Mouse (Mus musculus): Measurements from ENCODE around the gene Evc. TPM values are rescaled to one million over a fixed set of nuclear protein-coding genes. Genes with fewer than 3 reads are reported as not detected.

Gene Evc
- polyA plus RNA-seq, 1 experiment from 2014 or later = 9.5 TPM

GRCm38 (mm10) chr5:37242360-37243168, 94.1 kb downstream of the Evc start:
- DNase-seq (ENCODE audit: low spot score) (peak; percentile 39), ATAC-seq (ENCODE audit: low FRiP score) (no peak)
- Histone ChIP-seq H3K9me3 (ENCODE audit: control insufficient read depth, low read length) (no peaks in the 10 kb centered on the region), H3K9ac (ENCODE audit: low read depth, low read length) (peak overlapping the region; percentile 70), H3K36me3 (ENCODE audit: control insufficient read depth, insufficient read depth, low read length) (no peaks in the 10 kb centered on the region), H3K4me2 (replicated peaks; ENCODE audit: low read depth, low read length) (peak overlapping the region; percentile 80), H3K4me3 (ENCODE audit: low read depth, low read length) (peak overlapping the region; percentile 52), H3K4me1 (replicated peaks; ENCODE audit: control insufficient read depth, insufficient read depth, low read length) (peaks cover 4% of the 10 kb centered on the region; the same call in 1 of the 2 replicates), H3K27ac (ENCODE audit: low read depth, low read length) (peak overlapping the region; percentile 73), H3K27me3 (ENCODE audit: control insufficient read depth, insufficient read depth, low read length) (peaks cover 35% of the 10 kb centered on the region)
- WGBS = 10% methylated on average over 44 of the region's 44 CpGs

- H3K4me2 ChIP-seq (replicated peaks; ENCODE audit: low read depth, low read length) = peak within 1 kb of the TSS; percentile 80
- ATAC-seq (ENCODE audit: low FRiP score) (peak; percentile 77), DNase-seq (ENCODE audit: low spot score) (peak; percentile 94)
- peaks cover 35% of the 10 kb centered on the region for H3K27me3 ChIP-seq (ENCODE audit: control insufficient read depth, insufficient read depth, low read length)
- H3K36me3 ChIP-seq (ENCODE audit: control insufficient read depth, insufficient read depth, low read length) = no peaks in the 10 kb centered on the region
- H3K9me3 ChIP-seq (ENCODE audit: control insufficient read depth, low read length) = no peaks in the 10 kb centered on the region
- H3K4me3 ChIP-seq (ENCODE audit: low read depth, low read length) = peak within 1 kb of the TSS; percentile 52
- peak within 1 kb of the TSS; percentile 73 for H3K27ac ChIP-seq (ENCODE audit: low read depth, low read length)
- peaks cover 3% of the 10 kb centered on the region; the same call in 1 of the 2 replicates for H3K4me1 ChIP-seq (replicated peaks; ENCODE audit: control insufficient read depth, insufficient read depth, low read length)
- H3K9ac ChIP-seq (ENCODE audit: low read depth, low read length) = peak within 1 kb of the TSS; percentile 70
- 2% methylated on average over 39 of the region's 56 CpGs for WGBS
These were observed 95.0 kb downstream of the Evc start, which contains the start of gene Crmp1 for GRCm38 (mm10) chr5:37241651-37242151. Gene Crmp1 (plus strand): TSS chr5:37241940.

GRCm38 (mm10) chr5:37241224-37241623, 95.5 kb downstream of the Evc start:
- H3K4me1 ChIP-seq (replicated peaks; ENCODE audit: control insufficient read depth, insufficient read depth, low read length) = peaks cover 3% of the 10 kb centered on the region; the same call in 1 of the 2 replicates
- ATAC-seq (ENCODE audit: low FRiP score) = peak; percentile 8

GRCm38 (mm10) chr5:37240550-37240949, 96.1 kb downstream of the Evc start:
- H3K4me3 ChIP-seq (ENCODE audit: low read depth, low read length) = no peak overlapping the region
- peaks cover 35% of the 10 kb centered on the region for H3K27me3 ChIP-seq (ENCODE audit: control insufficient read depth, insufficient read depth, low read length)

More at GRCm38 (mm10) chr5:37241224-37241623, 95.5 kb downstream of the Evc start:
- Histone ChIP-seq H3K27ac (ENCODE audit: low read depth, low read length) (peak overlapping the region; percentile 63), H3K36me3 (ENCODE audit: control insufficient read depth, insufficient read depth, low read length) (no peaks in the 10 kb centered on the region), H3K4me3 (ENCODE audit: low read depth, low read length) (peak overlapping the region; percentile 52), H3K9me3 (ENCODE audit: control insufficient read depth, low read length) (no peaks in the 10 kb centered on the region), H3K9ac (ENCODE audit: low read depth, low read length) (peak overlapping the region; percentile 36; the same call in 1 of the 2 replicates), H3K4me2 (replicated peaks; ENCODE audit: low read depth, low read length) (peak overlapping the region; percentile 80), H3K27me3 (ENCODE audit: control insufficient read depth, insufficient read depth, low read length) (peaks cover 35% of the 10 kb centered on the region)
- DNase-seq (ENCODE audit: low spot score) = peak; percentile 27
- 16% methylated on average over 9 of the region's 9 CpGs for WGBS

More at GRCm38 (mm10) chr5:37240550-37240949, 96.1 kb downstream of the Evc start:
- WGBS = 5% methylated on average over 5 of the region's 5 CpGs
- Histone ChIP-seq H3K27ac (ENCODE audit: low read depth, low read length) (no peak overlapping the region), H3K9me3 (ENCODE audit: control insufficient read depth, low read length) (no peaks in the 10 kb centered on the region), H3K4me2 (replicated peaks; ENCODE audit: low read depth, low read length) (no peak overlapping the region), H3K4me1 (replicated peaks; ENCODE audit: control insufficient read depth, insufficient read depth, low read length) (peaks cover 3% of the 10 kb centered on the region; the same call in 1 of the 2 replicates), H3K9ac (ENCODE audit: low read depth, low read length) (no peak overlapping the region), H3K36me3 (ENCODE audit: control insufficient read depth, insufficient read depth, low read length) (no peaks in the 10 kb centered on the region)
- ATAC-seq (ENCODE audit: low FRiP score) (no peak), DNase-seq (ENCODE audit: low spot score) (peak; percentile 67)

Other genes with a start within 250 kb of the Evc start
- gene Crmp1, start 95.0 kb downstream of the Evc start, polyA plus RNA-seq (2014; fragmentation: Nextera tagmentation; extraction: Ambion mirVana) = 340 and 413 TPM in 2 replicates
- 7.7 and 8.1 TPM in 2 replicates for gene Evc2, start 1.6 kb upstream of the Evc start, polyA plus RNA-seq (2014; fragmentation: Nextera tagmentation; extraction: Ambion mirVana)

All from hindbrain, embryonic 11.5 days (tissue).